ENCODE assay signal across 26 mouse cellular contexts in the genomic region with DNA sequence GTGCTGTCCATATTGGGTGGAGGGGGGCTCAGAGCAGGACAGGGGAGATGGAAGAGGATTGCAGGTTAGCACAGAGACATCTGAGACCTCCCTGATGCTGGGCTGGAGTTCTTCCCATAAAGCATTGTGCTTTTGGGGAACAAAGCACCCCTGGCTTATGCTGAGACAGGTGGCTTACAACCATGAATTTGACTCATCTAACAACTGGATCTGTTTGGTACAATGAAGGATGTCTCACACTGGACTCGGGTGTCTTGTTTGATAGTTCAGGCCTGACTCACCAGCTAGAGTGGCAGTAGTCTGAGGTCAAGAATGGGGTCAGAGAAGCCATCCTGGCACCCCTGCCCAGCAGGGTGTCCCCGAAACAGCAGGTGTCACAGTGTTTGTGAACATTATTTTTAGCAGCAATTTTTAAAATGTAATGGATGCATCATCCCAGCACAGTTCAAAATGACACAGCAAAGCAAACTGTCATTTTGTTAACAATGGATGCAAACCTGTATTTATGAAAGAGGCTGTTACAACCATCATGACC.
"Had no signal": no experiment of that assay in that cellular context is flagged by ENCODE, and none has a peak within 500 bp of the region (broad histone marks: within the 10 kb centered on the region; RNA-seq: fewer than 3 reads in every experiment).

No protein-coding gene starts in this region.

- H3K27ac ChIP-seq: heart, adult 2 months; heart, embryonic 13.5 days; heart, embryonic 15.5 days; hindbrain, embryonic 10.5 days; hindbrain, embryonic 12.5 days; hindbrain, embryonic 14.5 days; intestine, embryonic 15.5 days; layer of hippocampus, adult 2 months; left cerebral cortex, adult 2 months; limb, embryonic 10.5 days; limb, embryonic 12.5 days had no signal

- H3K4me3 ChIP-seq: heart, adult 2 months; heart, embryonic 13.5 days; heart, embryonic 15.5 days; hindbrain, embryonic 10.5 days; hindbrain, embryonic 12.5 days; intestine, embryonic 15.5 days; layer of hippocampus, adult 2 months; left cerebral cortex, adult 2 months; limb, embryonic 10.5 days; limb, embryonic 12.5 days had no signal

- H3K9ac ChIP-seq: heart, embryonic 13.5 days; heart, embryonic 15.5 days; hindbrain, embryonic 12.5 days; hindbrain, embryonic 14.5 days; intestine, embryonic 15.5 days; limb, embryonic 12.5 days had no signal

- H3K9me3 ChIP-seq: heart, embryonic 13.5 days; heart, embryonic 15.5 days; hindbrain, embryonic 10.5 days; hindbrain, embryonic 12.5 days; intestine, embryonic 15.5 days; limb, embryonic 10.5 days; limb, embryonic 12.5 days had no signal

- H3K27me3 ChIP-seq: heart, embryonic 13.5 days; heart, embryonic 15.5 days; hindbrain, embryonic 12.5 days; intestine, embryonic 15.5 days; limb, embryonic 12.5 days had no signal

- H3K4me2 ChIP-seq: heart, embryonic 11.5 days; heart, embryonic 13.5 days; heart, embryonic 15.5 days; hindbrain, embryonic 12.5 days; hindbrain, embryonic 14.5 days; intestine, embryonic 15.5 days; limb, embryonic 12.5 days; liver, embryonic 11.5 days had no signal

- H3K36me3 ChIP-seq: heart, embryonic 15.5 days; intestine, embryonic 15.5 days had no signal

- DNase-seq: gastrocnemius, postnatal 14 days; gastrocnemius, postnatal 36 days; heart, adult 11 months; heart, adult 2 months; heart, postnatal 4 days; kidney, adult 18-20 months; kidney, adult 8-10 months; kidney, postnatal 10 days; kidney, postnatal 25 days; kidney, postnatal 4 days; liver had no signal

- ATAC-seq: hindbrain, embryonic 16.5 days; inflammation-experienced regulatory T-cells, adult 6 months; intestine, embryonic 15.5 days; intestine, postnatal 0 days had no signal

- H3K4me1 ChIP-seq: heart, embryonic 13.5 days; heart, embryonic 15.5 days; intestine, embryonic 15.5 days; limb, embryonic 12.5 days had no signal
